Mouse (Mus musculus) hindbrain, embryonic 13.5 days (tissue): Measurements from ENCODE around the gene U2surp. TPM values are rescaled to one million over a fixed set of nuclear protein-coding genes. Genes with fewer than 3 reads are reported as not detected.
"Not testable (repeated sequence)": the region's sequence is repeated elsewhere in the genome, so short reads cannot be mapped to it uniquely, and the experiment has no call there.

Experiments
- ATAC-seq: fragments of 200-750 bp; cut with Nextera tagmentation; 2 replicates; pipeline ENCODE4 v1.8.0; 2017; ENCODE audit warnings: moderate TSS enrichment; ENCODE audit not compliant: low FRiP score
- H3K27ac ChIP-seq: fragments of 300-500 bp; sonication (generic); 2 replicates; pipeline ENCODE4 v1.5.1; 2015; ENCODE audit warnings: inconsistent platforms, mild to moderate bottlenecking, moderate library complexity
- H3K27me3 ChIP-seq: fragments of 300-500 bp; sonication (generic); 2 replicates; pipeline ENCODE4 v1.6.1; 2015; ENCODE audit warnings: mild to moderate bottlenecking, inconsistent platforms
- H3K36me3 ChIP-seq: fragments of 300-500 bp; sonication (generic); 2 replicates; pipeline ENCODE4 v1.6.1; 2015; ENCODE audit warnings: mild to moderate bottlenecking, inconsistent platforms
- H3K4me1 ChIP-seq: fragments of 300-500 bp; sonication (generic); replicated peaks from 2 replicates; pipeline ENCODE4 v1.6.1; 2015; ENCODE audit warnings: inconsistent platforms
- H3K4me2 ChIP-seq: fragments of 300-500 bp; sonication (generic); 2 replicates; pipeline ENCODE4 v1.6.1; 2015; ENCODE audit warnings: inconsistent platforms, mild to moderate bottlenecking, moderate library complexity
- H3K4me3 ChIP-seq: fragments of 300-500 bp; sonication (generic); 2 replicates; pipeline ENCODE4 v1.5.1; 2015; ENCODE audit warnings: mild to moderate bottlenecking, inconsistent platforms
- H3K9ac ChIP-seq: fragments of 300-500 bp; sonication (generic); 2 replicates; pipeline ENCODE4 v1.6.1; 2015; ENCODE audit warnings: mild to moderate bottlenecking, inconsistent platforms
- H3K9me3 ChIP-seq: fragments of 300-500 bp; sonication (generic); 2 replicates; pipeline ENCODE4 v1.6.1; 2016; ENCODE audit warnings: inconsistent platforms
- WGBS: fragments of 180-500 bp; shearing (Covaris S2); methylation state at CpG from one replicate; pipeline ENCODE4 v1.1.7; 2015; 5-methylcytosine and 5-hydroxymethylcytosine counted together
- polyA plus RNA-seq: library from polyadenylated mRNA; unstranded; fragments of >200 nt; fragmentation: Nextera tagmentation; extraction: Ambion mirVana; gene quantifications from 2 replicates; pipeline ENCODE4 v1.2.1, GENCODE M21; 2015

U2surp gene
- polyA plus RNA-seq, 1 experiment from 2014 or later = 158 TPM

- no peaks in the 10 kb centered on the region for H3K27me3 ChIP-seq
- no peak overlapping the region for H3K27ac ChIP-seq
- H3K4me2 ChIP-seq = no peak overlapping the region
- no peaks in the 10 kb centered on the region for H3K9me3 ChIP-seq
- WGBS = 83% methylated on average over 6 of the region's 6 CpGs
- ATAC-seq = no peak
- H3K9ac ChIP-seq = no peak overlapping the region
- no peaks in the 10 kb centered on the region for H3K4me1 ChIP-seq
- no peaks in the 10 kb centered on the region for H3K36me3 ChIP-seq
- no peak overlapping the region for H3K4me3 ChIP-seq
Measured at GRCm38 (mm10) chr9:95525376-95525775, 13.6 kb upstream of the U2surp start.

GRCm38 (mm10) chr9:95522561-95522960, 10.8 kb upstream of the U2surp start:
- Histone ChIP-seq H3K9me3 (no peaks in the 10 kb centered on the region), H3K36me3 (no peaks in the 10 kb centered on the region), H3K4me2 (no peak overlapping the region), H3K4me1 (no peaks in the 10 kb centered on the region), H3K27ac (no peak overlapping the region), H3K27me3 (no peaks in the 10 kb centered on the region), H3K4me3 (no peak overlapping the region), H3K9ac (no peak overlapping the region)
- no peak for ATAC-seq
- WGBS = 82% methylated on average over 2 of the region's 2 CpGs

- Histone ChIP-seq H3K27me3 (no peaks in the 10 kb centered on the region), H3K4me3 (no peak overlapping the region), H3K9ac (no peak overlapping the region), H3K27ac (no peak overlapping the region), H3K4me1 (no peaks in the 10 kb centered on the region), H3K4me2 (no peak overlapping the region), H3K36me3 (no peaks in the 10 kb centered on the region), H3K9me3 (no peaks in the 10 kb centered on the region)
- 63% methylated on average over 10 of the region's 10 CpGs for WGBS
- ATAC-seq = no peak
Measured at GRCm38 (mm10) chr9:95521566-95521965, 9.8 kb upstream of the U2surp start.

GRCm38 (mm10) chr9:95521031-95521430, 9.2 kb upstream of the U2surp start:
- no peak for ATAC-seq
- Histone ChIP-seq H3K27ac (no peak overlapping the region), H3K9me3 (no peaks in the 10 kb centered on the region), H3K27me3 (no peaks in the 10 kb centered on the region), H3K4me3 (no peak overlapping the region), H3K4me2 (no peak overlapping the region), H3K9ac (no peak overlapping the region), H3K36me3 (no peaks in the 10 kb centered on the region), H3K4me1 (no peaks in the 10 kb centered on the region)
- WGBS = 87% methylated on average over 8 of the region's 8 CpGs

- Histone ChIP-seq H3K27me3 (no peaks in the 10 kb centered on the region), H3K4me2 (no peak overlapping the region)
Measured at GRCm38 (mm10) chr9:95520563-95520962, 8.8 kb upstream of the U2surp start.

GRCm38 (mm10) chr9:95514361-95514760, 2.6 kb upstream of the U2surp start:
- not testable (repeated sequence) for H3K9me3 ChIP-seq, H3K4me2 ChIP-seq, H3K36me3 ChIP-seq, H3K27ac ChIP-seq, H3K4me3 ChIP-seq, ATAC-seq, H3K9ac ChIP-seq, H3K27me3 ChIP-seq
- peaks cover 19% of the 10 kb centered on the region for H3K4me1 ChIP-seq
- WGBS = 97% methylated on average over 3 of the region's 3 CpGs

More at GRCm38 (mm10) chr9:95520563-95520962, 8.8 kb upstream of the U2surp start:
- no peaks in the 10 kb centered on the region for H3K9me3 ChIP-seq
- no peak overlapping the region for H3K4me3 ChIP-seq
- 87% methylated on average over 5 of the region's 5 CpGs for WGBS
- no peaks in the 10 kb centered on the region for H3K36me3 ChIP-seq
- ATAC-seq = no peak
- no peak overlapping the region for H3K9ac ChIP-seq
- H3K4me1 ChIP-seq = no peaks in the 10 kb centered on the region
- no peak overlapping the region for H3K27ac ChIP-seq

- no peak overlapping the region for H3K9ac ChIP-seq
Measured at GRCm38 (mm10) chr9:95513776-95514175, 2.0 kb upstream of the U2surp start.

GRCm38 (mm10) chr9:95512331-95513030, 685 bp upstream of the U2surp start:
- H3K4me1 ChIP-seq = peaks cover 19% of the 10 kb centered on the region
- no peaks in the 10 kb centered on the region for H3K27me3 ChIP-seq
- no peaks in the 10 kb centered on the region for H3K9me3 ChIP-seq
- peak overlapping the region; percentile 92 for H3K27ac ChIP-seq
- peak; percentile 70 for ATAC-seq
- H3K4me2 ChIP-seq = peak overlapping the region; percentile 83
- WGBS = 28% methylated on average over 15 of the region's 15 CpGs
- H3K4me3 ChIP-seq = peak overlapping the region; percentile 98
- peak overlapping the region; percentile 94 for H3K9ac ChIP-seq
- H3K36me3 ChIP-seq = 0 out of 2 replicates have a peak, but pooled peaks cover 3% of the 10 kb centered on the region

More at GRCm38 (mm10) chr9:95513776-95514175, 2.0 kb upstream of the U2surp start:
- H3K27ac ChIP-seq = no peak overlapping the region
- peaks cover 19% of the 10 kb centered on the region for H3K4me1 ChIP-seq
- H3K36me3 ChIP-seq = no peaks in the 10 kb centered on the region
- no peaks in the 10 kb centered on the region for H3K9me3 ChIP-seq
- H3K27me3 ChIP-seq = no peaks in the 10 kb centered on the region
- WGBS = 98% methylated on average over 2 of the region's 2 CpGs
- ATAC-seq = no peak
- H3K4me2 ChIP-seq = no peak overlapping the region
- H3K4me3 ChIP-seq = no peak overlapping the region

- Histone ChIP-seq H3K36me3 (0 out of 2 replicates have a peak, but pooled peaks cover 3% of the 10 kb centered on the region), H3K27me3 (no peaks in the 10 kb centered on the region), H3K27ac (peak overlapping the region; percentile 89), H3K4me2 (peak overlapping the region; percentile 84), H3K4me1 (peaks cover 19% of the 10 kb centered on the region), H3K9me3 (no peaks in the 10 kb centered on the region), H3K4me3 (peak overlapping the region; percentile 98), H3K9ac (peak overlapping the region; percentile 94)
- ATAC-seq = peak; percentile 21
- 10% methylated on average over 21 of the region's 21 CpGs for WGBS
Measured at GRCm38 (mm10) chr9:95510693-95511404, 947 bp downstream of the U2surp start.

GRCm38 (mm10) chr9:95505666-95506065, 6.1 kb downstream of the U2surp start:
- Histone ChIP-seq H3K27ac (no peak overlapping the region), H3K36me3 (peaks cover 3% of the 10 kb centered on the region; the same call in 1 of the 2 replicates), H3K4me1 (peaks cover 8% of the 10 kb centered on the region), H3K9me3 (no peaks in the 10 kb centered on the region), H3K9ac (no peak overlapping the region), H3K4me3 (no peak overlapping the region), H3K4me2 (no peak overlapping the region), H3K27me3 (no peaks in the 10 kb centered on the region)
- no peak for ATAC-seq
- 91% methylated on average over 3 of the region's 3 CpGs for WGBS

GRCm38 (mm10) chr9:95499848-95500247, 11.9 kb downstream of the U2surp start:
- Histone ChIP-seq H3K4me3 (no peak overlapping the region), H3K9me3 (no peaks in the 10 kb centered on the region), H3K4me1 (no peaks in the 10 kb centered on the region), H3K4me2 (no peak overlapping the region), H3K9ac (no peak overlapping the region), H3K27ac (no peak overlapping the region), H3K27me3 (no peaks in the 10 kb centered on the region), H3K36me3 (peaks cover 14% of the 10 kb centered on the region)
- ATAC-seq = no peak

- Histone ChIP-seq H3K9ac (no peak overlapping the region), H3K27ac (no peak overlapping the region), H3K27me3 (no peaks in the 10 kb centered on the region), H3K4me3 (no peak overlapping the region), H3K4me2 (no peak overlapping the region), H3K4me1 (no peaks in the 10 kb centered on the region), H3K9me3 (no peaks in the 10 kb centered on the region), H3K36me3 (peaks cover 26% of the 10 kb centered on the region)
- WGBS = 94% methylated on average over 1 of the region's 1 CpGs
- no peak for ATAC-seq
Measured at GRCm38 (mm10) chr9:95495038-95495437, 16.8 kb downstream of the U2surp start.

- no peak overlapping the region for H3K4me2 ChIP-seq
- H3K9me3 ChIP-seq = no peaks in the 10 kb centered on the region
- H3K27me3 ChIP-seq = no peaks in the 10 kb centered on the region
- no peak overlapping the region for H3K9ac ChIP-seq
- peaks cover 33% of the 10 kb centered on the region for H3K36me3 ChIP-seq
- ATAC-seq = no peak
- H3K4me3 ChIP-seq = no peak overlapping the region
- no peak overlapping the region for H3K27ac ChIP-seq
- H3K4me1 ChIP-seq = no peaks in the 10 kb centered on the region
- 91% methylated on average over 3 of the region's 3 CpGs for WGBS
Measured at GRCm38 (mm10) chr9:95493393-95493792, 18.4 kb downstream of the U2surp start.
